Mouse (Mus musculus): Measurements from ENCODE around the gene Alyref.

DNA sequence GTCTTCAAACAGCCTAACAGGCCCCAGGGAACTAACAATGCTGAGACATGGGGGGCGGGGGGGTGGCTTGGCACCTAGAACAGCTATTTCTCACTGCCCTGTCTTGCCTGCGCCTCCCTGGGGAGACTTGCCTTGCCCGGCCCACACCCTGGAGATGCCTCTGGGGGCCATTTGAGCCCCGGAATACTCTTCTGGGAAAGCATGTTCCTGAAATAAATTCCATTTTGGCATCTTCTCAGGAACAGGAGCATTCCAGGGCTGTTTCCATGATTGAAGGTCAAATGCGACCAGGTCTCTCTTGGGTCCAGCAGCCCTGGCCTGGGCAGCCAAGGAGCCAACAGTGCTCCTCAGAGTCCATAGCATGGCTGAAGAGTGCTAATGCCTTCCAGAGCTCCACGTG is 55.8 kb downstream of the Alyref start:
- TF ChIP-seq CTCF (IDR thresholded peaks at IDR 0.05; ENCODE audit: insufficient read depth, low read depth, low read length), result no peak
- TF ChIP-seq POLR2A (IDR thresholded peaks at IDR 0.05; ENCODE audit: insufficient read depth, low read depth, low read length), result no peak

Measured in olfactory bulb, adult 2 months (tissue).